Mouse (Mus musculus): ENCODE results near the gene Vat1.
"Not testable (repeated sequence)": the region's sequence is repeated elsewhere in the genome, so short reads cannot be mapped to it uniquely, and the experiment has no call there.

Gene Vat1

DNA sequence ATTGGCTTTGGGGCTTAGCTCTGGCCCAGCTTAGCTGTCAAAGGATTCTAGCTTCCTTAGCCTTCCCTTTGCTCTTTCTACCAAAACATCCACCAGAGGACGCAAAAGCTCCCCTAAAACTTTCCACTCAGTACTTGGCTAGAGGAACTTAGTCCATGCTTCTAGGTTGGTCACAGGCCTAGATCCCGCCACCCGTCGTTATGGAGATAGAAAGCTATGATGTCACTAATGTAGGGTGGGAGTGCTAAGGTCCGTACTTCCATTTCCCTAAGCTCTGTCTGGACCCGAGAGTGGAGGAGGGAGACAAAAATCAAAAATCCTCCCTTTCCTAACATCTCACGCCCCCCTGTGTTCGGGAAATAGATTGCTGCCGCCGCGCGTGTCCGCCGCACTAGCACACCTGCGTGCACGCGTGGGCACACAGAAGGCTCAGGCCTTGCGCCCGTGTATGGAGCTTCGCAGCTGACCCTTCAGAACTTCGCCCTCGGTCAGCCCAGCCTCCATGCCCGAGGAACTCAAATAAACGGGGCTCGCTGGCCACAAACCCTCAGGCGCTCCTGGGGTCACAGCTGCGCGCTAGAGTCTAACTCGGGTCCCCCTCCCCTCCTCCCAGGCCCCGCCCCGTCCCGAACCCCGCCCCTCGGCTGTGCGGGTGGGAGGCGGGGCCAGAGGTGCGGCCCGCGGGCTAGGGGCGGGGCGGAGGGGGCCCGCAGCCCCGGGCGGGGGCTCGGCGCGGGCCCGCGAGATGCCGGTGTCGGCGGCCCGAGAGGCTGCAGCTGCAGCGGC is 1.6 kb upstream of the Vat1 start:
- peak; percentile 29 to 49 for DNase-seq (ENCODE audit: low read depth in 2 of 2, low spot score in 2 of 2)

DNA sequence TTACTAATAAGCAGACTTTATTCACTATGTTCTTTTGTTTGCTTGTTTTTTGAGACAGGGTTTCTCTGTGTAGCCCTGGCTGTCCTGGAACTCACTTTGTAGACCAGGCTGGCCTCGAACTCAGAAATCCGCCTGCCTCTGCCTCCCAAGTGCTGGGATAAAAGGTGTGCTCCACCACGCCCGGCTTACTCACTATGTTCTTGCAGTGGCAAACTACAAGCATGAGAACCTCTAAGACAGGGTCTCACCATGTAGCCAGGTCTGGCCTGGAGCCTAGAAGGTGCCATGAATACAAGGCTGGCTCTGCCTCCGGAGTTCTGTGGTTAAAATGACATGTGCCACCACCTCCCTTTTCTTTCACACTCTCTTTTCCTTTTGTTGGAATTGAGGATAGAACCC is 521 bp upstream of the Vat1 start:
- DNase-seq (ENCODE audit: low read depth in 2 of 2, low spot score in 2 of 2), result not testable (repeated sequence)

DNA sequence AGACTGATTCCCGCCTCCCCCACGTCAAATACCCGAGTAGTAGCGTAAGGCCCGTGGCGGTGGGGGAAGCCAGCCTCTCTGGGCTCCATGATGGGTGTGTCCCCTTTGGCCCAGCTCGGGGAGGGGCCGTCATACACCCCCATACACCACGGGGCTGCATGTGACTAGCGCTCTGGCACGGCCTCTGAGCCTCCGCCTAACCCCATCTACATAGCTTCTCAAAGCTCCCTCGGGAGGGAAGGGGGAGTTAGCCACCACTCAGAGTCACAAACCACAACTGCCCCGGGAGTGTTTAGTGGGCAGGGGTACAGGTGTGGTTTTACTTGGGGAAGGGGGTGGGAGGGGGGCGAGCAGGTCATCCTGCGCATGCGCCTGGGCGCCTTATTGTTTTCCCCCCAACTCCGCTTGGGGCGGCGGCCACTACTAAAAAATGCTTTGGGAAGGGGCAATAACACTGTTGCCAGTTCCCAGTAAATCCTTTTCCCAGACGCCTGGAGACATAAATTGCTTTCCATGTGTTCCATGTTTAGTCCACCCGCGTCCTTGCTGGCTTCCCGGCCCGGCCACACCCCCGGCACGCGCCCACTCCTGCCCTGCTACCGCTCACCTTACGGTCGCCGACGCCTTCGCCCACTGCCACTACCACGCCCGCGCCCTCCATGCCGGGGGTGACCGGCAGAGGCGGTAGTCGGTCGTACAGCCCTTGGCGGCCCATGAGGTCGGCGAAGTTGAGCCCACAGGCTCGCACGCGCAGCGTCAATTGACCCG is 745 bp downstream of the Vat1 start:
- DNase-seq (ENCODE audit: low read depth in 2 of 2, low spot score in 2 of 2), result peak; percentile 47 to 60

DNA sequence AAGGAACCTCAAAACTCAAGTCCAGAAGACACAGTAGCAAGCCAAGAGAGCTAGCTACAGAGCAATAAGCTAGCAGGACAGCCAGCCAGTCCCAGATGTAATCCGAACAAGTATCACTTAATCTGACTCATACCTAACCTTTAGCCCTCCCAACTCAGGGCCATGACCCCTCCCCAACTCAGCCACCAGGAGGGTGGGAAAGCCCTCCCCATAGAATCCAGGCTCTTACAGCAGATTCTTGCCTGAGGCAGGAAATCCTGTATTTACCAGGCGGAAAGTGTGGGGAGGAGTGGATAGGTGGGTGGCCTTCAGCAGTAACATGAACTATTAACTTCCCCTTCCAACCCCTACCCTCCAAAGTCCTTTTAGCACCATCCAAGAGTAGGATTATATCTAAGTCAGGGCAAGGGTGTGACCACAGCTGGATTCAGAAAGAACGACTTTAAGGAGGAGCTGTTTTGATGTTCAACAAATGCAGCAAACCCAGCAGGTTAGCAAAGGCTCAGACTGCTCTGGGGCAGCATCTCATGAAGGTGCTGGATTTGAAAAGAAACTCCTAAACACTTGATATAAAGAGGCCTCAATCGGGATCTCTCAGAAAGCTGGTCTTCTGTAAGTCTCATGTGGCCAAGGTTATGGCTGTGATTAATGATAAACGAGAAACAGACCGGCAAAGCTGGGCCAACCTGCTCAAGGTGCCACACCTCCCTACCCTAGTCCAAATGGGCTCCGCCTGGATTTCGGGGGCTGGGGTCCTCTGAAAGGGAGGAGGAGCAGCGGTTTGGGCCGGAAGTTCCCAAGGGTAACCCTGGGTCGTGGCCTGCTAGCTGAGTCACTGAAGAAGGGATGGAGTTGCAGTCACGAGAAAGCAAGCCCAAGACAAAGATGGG is 1.6 kb downstream of the Vat1 start, which contains the start of gene Rnd2:
Rnd2 (plus strand) TSS at position 789 of the 890 bp plus-strand sequence.
- DNase-seq (ENCODE audit: low read depth in 2 of 2, low spot score in 2 of 2), result no peak

DNA sequence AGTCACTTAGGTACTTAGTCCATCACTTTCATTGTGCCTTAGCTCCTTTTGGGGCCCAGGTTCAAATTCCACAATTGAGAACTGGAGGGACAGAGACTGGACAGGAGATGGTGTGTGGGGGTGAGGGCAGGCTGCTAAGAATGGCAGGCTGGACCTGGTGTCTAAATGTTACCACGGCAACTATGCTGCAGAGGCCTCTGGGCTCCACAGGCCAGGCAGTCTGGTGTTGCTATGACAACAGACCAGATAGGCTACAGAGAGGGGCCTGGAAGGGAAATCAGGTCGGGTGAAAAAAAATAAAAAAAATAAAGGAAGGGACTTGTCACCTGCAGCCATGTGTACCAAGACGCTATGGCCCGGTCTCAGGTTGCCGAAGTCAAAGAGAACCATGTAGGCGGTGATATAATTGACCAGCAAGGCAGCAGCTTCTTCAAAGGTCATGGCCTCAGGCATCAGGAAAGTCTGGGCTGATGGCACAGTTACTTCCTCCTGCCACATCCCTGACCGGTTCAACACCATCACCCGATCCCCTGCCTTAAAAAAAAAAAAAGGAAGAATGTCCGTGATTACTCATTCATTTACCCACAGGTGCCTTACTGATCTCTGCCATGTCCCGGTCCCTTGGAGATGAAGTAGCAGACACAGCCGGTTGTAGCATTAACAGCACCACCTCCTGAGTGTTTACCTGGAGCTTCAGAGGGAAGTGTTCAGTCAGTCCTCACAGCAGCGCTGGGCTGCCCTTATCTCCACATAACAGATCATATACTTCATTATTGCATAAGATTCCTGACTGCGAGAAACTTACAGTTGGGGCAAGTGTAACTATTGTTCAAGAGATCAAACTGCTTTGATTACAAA is 3.2 kb downstream of the Vat1 start:
- no peak for DNase-seq (ENCODE audit: low read depth in 2 of 2, low spot score in 2 of 2)

DNA sequence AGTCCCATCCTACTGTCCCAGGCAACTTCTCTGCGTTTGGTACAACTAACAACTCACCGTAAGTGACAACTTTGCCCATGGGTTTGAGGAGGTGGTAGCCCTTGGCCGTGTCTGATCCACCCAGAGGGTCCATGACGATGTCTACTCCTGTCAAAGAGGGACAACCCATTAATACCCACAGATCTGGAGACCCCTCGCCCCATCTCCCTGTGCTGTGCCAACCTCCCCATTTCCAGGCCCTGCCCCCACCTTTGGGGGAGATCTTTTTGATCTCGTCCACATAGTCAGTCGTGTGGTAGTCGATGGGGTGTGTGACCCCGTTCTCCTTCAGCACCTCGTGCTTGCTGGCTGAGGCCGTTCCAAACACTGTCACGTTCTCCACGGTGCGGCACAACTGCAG is 3.9 kb downstream of the Vat1 start:
- no peak for DNase-seq (ENCODE audit: low read depth in 2 of 2, low spot score in 2 of 2)

DNA sequence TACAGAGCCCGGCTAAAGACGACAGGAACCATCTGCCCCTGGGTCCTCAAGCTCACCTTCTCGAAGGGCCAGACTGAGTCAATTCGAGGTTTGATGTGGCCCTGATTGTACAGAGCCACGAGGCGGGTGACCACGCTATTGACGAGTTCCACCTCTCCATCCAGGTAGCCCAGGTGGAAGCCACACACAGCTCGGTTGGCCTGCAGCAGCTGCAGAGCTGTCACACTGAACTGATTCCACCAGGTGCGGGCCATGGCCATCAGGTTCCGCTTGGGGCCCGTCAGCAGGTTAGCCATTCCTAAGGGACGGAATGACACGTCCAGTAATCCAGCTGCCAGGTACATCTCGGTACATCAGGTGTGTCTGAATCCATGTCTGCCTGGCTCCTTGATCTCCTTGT is 5.7 kb downstream of the Vat1 start:
- DNase-seq (ENCODE audit: low read depth in 2 of 2, low spot score in 2 of 2), result no peak

DNA sequence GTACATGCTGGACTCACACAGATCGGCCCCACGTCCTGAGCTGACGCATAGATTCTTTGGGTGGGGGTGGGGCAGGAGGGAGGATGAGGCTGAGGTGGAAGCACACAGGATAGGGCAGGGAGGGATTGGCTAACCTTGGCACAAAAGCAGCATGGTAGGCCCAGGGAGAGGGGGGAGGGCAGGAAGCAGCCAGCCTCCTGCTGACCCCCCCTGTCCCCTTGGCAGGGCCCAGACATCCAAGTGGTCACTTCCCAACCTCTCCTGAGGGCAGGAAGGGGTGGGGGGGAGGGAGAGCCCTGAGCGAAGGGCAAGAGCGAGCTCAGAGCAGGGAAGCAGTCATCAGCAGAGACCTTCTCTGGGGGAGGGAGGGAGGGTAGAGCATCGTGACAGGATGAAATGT is 6.3 kb downstream of the Vat1 start:
- DNase-seq (ENCODE audit: low read depth in 2 of 2, low spot score in 2 of 2), result no peak

DNA sequence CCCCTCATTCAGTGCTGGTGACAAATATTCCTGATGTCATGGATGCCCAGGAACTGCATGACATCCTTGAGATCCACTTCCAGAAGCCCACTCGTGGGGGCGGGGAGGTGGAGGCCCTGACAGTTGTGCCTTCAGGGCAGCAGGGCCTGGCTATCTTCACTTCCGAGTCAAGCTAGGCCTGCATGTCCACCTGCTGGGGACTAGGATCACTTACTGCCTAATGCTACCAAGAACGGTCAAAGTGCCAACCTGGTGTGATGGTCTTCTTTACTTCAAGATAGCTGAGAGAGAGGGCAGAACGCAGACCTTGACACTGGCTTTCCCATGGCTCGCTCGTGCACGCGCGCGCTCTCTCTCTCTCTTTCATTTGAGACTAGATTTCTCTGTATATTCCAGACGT is 7.8 kb downstream of the Vat1 start:
- DNase-seq (ENCODE audit: low read depth in 2 of 2, low spot score in 2 of 2), result no peak

DNA sequence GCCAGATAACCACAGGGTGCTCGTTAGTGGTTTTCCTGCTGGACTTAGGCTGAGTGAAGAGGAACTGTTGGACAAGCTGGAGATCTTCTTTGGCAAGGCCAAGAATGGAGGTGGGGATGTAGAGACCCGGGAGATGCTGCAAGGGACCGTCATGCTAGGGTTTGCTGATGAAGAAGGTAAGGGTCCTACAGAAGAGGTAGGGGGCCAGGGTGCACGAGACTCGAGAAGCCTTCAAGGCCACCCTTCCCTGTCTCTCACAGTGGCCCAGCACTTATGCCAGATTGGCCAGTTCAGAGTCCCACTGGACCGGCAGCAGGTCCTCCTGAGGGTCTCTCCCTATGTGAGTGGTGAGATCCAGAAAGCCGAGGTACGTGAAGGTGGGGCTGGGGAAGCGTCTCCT is 8.4 kb downstream of the Vat1 start:
- no peak for DNase-seq (ENCODE audit: low read depth in 2 of 2, low spot score in 2 of 2)

DNA sequence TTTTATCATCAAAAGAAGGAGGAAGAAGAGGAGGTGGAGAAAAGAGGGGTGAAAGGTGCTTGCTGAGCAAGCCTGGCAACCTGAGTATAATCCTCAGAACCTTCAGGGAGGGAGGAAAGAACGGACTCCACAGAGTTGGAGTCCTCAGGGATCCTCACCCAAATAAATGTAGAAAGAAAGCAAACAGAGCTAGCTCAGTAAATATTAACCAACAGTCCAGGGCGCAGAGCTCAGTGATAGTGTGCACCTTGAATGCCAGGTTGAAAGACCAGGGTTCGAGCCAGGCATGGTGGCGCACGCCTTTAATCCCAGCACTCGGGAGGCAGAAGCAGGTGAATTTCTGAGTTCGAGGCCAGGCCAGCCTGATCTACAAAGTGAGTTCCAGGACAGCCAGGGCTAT is 10.4 kb downstream of the Vat1 start:
- DNase-seq (ENCODE audit: low read depth in 2 of 2, low spot score in 2 of 2), result no peak

DNA sequence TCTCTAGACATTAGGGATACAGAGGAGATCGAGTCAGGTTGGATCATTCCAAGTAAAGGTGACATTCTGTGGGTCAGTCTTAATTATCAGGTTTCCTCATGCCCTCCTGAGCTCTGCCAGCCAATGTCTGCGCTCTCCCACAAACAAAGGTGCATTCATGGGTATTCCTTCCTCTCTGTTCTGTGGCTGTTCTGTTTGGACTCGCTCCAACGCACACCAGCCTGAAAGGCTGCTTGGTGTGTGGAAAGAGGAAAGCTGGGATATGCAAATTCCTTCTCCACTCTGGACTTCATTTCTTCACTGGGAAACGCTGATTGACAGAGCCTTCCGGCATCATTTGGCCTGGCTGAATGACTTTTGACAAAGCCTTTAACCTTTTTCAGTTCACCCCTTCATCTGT is 11.3 kb downstream of the Vat1 start:
- DNase-seq (ENCODE audit: low read depth in 2 of 2, low spot score in 2 of 2), result no peak

DNA sequence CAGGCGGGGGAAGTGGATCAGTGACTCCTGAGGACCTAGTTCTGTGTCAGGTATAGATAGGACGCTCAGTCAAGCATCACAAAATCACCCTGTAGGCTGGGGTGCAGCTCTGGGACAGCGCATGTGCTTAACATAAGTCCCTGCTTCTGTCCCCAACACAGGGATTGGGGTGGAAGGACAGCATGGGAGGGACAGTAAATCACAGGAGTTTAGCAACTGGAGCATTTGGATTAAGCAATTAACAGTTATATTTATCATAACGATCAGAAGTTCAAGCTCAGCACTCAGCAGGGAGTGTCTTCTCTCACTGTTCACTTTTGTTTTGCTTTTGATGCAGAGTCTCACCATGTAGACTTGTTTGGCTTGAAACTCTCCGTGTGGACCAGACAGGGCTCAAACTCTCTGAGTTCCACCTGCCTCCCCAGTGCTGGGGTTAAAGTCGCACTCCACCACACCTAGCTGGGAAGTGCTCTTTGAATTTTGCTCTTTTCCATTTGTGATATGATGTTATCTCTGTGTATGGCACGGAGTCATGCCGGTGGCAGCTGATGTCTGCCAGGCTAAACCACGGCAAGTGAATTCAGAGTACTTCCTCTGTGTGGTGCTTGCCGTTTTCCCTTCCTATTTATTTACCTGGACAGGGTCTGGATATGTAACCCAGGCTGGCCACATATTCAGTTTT is 13.8 kb downstream of the Vat1 start:
- DNase-seq (ENCODE audit: low read depth in 2 of 2, low spot score in 2 of 2), result no peak

DNA sequence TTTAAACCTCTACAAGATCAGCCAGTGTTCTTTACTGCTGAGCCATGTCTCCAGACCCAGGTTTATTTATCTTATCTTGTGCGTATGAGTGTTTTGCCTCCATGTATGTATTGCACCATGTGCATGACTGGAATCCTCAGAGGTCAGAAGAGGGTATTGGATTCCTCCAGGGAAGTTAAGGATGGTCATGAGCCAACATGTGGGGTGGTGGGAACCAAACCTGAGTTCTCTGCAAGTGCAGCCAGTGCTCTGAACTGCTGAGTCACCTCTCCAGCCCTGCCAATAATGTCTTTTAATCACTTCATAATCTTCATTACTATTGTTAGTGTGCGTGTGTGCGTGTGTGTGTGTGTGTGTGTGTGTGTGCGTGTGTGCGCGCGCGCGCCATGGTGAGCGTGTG is 14.5 kb downstream of the Vat1 start:
- no peak for DNase-seq (ENCODE audit: low read depth in 2 of 2, low spot score in 2 of 2)

DNA sequence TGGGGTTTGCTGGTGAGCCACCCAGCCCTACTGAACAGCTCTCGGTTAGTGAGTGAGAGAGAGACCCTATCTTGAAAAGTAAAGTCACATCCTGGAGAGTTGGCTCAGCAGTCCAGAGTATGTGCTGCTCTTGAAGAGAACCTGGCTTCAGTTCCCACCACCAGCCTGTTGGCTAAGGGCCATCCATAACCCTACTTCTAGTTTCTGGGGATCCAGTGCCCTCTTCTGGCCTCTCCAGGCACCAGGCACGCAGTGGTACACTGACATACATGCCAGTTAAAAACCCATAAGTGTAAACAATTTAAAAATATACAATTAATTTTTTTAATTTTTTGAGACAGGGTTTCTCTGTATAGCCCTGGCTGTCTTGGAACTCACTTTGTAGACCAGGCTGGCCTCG is 15.6 kb downstream of the Vat1 start:
- DNase-seq (ENCODE audit: low read depth in 2 of 2, low spot score in 2 of 2), result no peak

DNA sequence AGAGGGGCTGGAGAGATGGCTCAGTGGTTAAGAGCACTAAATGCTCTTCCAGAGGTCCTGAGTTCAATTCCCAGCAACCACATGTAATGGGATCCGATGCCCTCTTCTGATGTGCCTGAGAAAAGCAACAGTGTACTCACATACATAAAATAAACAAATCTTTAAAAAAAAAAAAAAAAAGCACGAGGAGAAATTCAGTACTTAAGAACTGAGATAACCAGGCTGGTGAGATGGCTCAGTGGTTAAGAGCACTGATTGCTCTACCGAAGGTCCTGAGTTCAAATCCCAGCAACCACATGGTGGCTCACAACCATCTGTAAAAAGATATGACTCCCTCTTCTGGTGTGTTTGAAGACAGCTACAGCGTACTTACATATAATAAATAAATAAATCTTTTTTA is 16.4 kb downstream of the Vat1 start:
- not testable (repeated sequence) for DNase-seq (ENCODE audit: low read depth in 2 of 2, low spot score in 2 of 2)

DNA sequence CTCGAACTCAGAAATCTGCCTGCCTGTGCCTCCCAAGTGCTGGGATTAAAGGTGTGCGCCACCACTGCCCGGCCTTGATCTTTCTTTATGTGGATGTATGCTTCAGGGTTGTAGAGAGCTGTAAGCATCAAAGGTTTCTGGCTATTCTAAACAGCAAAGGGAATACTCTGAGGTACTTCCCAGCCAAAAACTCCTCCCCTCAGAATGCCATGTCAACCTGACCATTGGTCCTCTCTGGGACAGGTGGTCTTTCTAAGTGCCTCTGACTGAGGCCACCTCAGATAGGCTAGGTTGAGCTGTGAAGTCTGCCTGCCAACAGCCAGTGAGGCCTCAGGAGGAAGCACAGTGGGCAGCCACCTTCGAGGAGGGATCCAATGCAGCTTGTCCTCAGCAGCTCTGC is 17.1 kb downstream of the Vat1 start:
- no peak for DNase-seq (ENCODE audit: low read depth in 2 of 2, low spot score in 2 of 2)

DNA sequence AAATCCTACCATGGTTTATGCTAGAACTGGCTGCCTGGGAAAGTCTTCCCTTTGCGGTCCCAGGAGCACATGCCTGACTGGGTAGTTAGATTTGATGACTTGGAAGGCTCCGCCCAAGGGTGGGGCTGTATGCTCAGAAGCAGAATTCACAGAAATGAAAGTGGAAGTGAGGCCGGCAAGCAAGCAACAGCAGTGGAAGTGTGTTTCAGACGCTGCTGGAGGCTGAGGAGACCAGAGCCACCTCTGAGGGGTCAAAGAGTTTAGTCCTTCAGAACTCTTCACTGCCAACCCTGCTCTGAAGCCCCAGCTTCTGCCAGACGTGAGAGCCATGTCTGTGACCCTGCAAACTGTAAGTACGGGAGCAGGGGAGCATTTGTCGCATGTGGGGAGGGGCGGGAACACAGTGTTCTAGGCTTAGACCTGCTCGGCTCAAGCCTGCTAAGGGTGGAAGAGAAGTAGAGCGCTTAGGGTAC is 17.7 kb downstream of the Vat1 start, which contains the start of gene Ifi35:
Ifi35 (plus strand) TSS at position 134 of the 473 bp plus-strand sequence.
- DNase-seq (ENCODE audit: low read depth in 2 of 2, low spot score in 2 of 2), result peak; percentile 48 to 64

DNA sequence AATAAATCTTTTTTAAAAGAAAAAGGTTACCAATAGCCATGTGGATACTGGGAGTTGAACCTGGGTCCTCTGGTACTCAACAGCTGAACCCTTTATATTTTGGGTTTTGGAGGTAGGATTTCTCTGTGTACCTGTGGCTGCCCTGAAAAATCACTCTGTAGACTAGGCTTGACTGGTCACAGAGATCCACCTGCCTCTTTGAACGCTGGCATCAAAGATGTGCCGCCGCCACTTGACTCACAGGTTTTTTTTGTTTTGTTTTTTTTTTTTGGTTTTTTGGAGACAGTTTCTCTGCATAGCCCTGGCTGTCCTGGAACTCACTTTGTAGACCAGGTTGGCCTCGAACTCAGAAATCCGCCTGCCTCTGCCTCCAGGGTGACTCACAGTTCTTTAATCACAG is 18.2 kb downstream of the Vat1 start:
- DNase-seq (ENCODE audit: low read depth in 2 of 2, low spot score in 2 of 2), result no peak

DNA sequence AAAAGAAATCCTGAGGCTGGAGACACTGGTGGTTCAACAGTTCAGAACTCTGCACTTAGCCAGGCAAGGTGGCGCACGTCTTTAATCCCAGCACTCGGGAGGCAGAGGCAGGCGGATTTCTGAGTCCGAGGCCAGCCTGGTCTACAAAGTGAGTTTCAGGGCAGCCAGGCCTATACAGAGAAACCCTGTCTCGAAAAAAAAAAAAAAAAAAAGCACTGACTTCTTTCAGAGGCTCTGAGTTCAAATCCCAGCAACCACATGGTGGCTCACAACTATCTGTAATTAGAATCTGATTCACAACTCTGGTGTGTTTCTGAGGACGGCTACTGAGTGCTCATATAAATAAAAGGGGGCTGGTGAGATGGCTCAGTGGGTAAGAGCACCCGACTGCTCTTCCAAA is 19.2 kb downstream of the Vat1 start:
- not testable (repeated sequence) for DNase-seq (ENCODE audit: low read depth in 2 of 2, low spot score in 2 of 2)

Data from CD8-positive naive resting alpha-beta T cell, adult 2 months (primary cell).